Mouse (Mus musculus) C2C12 (cell line): ENCODE data around the gene Cnppd1. TPM values are rescaled to one million over a fixed set of nuclear protein-coding genes. Genes with fewer than 3 reads are reported as not detected.

Experiments used
- H3K27me3 ChIP-seq: one replicate; pipeline ENCODE4 v1.6.1; 2011; ENCODE audit not compliant: control insufficient read depth, insufficient read depth, insufficient read length
- H3K36me3 ChIP-seq: one replicate; pipeline ENCODE4 v1.6.1; 2011; ENCODE audit not compliant: control insufficient read depth, insufficient read depth
- H3K4me3 ChIP-seq: one replicate; pipeline ENCODE4 v1.5.1; 2011; ENCODE audit warnings: mild to moderate bottlenecking, control low read depth; ENCODE audit not compliant: poor library complexity, insufficient read depth, severe bottlenecking
- H3K79me2 ChIP-seq: one replicate; pipeline ENCODE4 v1.6.1; 2011; ENCODE audit not compliant: control insufficient read depth, insufficient read depth
- H3K79me3 ChIP-seq: one replicate; pipeline ENCODE4 v1.6.1; 2011; ENCODE audit warnings: low read depth, control low read depth
- H3ac ChIP-seq: one replicate; pipeline ENCODE3; 2011; ENCODE audit warnings: low read depth; ENCODE audit not compliant: control insufficient read depth, insufficient read length
- CEBPB ChIP-seq: IDR thresholded peaks from one replicate; pipeline ENCODE4 v1.6.1; 2011; ENCODE audit warnings: low read depth, mild to moderate bottlenecking, control low read depth, moderate library complexity
- CTCF ChIP-seq: IDR thresholded peaks from one replicate; pipeline ENCODE4 v1.5.1; 2011; ENCODE audit not compliant: control insufficient read depth, insufficient read depth, insufficient read length
- FOSL1 ChIP-seq: IDR thresholded peaks from one replicate; pipeline ENCODE4 v1.8.0; 2011; ENCODE audit warnings: mild to moderate bottlenecking, low read length; ENCODE audit not compliant: poor library complexity, insufficient read depth, severe bottlenecking
- MAX ChIP-seq: IDR thresholded peaks from one replicate; pipeline ENCODE4 v1.6.1; 2011; ENCODE audit warnings: mild to moderate bottlenecking, control low read depth
- MYOD1 ChIP-seq: IDR thresholded peaks from one replicate; pipeline ENCODE4 v1.6.1; 2011; ENCODE audit warnings: low read depth; ENCODE audit not compliant: control insufficient read depth, insufficient read length
- MYOG ChIP-seq: IDR thresholded peaks from one replicate; pipeline ENCODE4 v1.6.1; 2011; ENCODE audit not compliant: control insufficient read depth, insufficient read length; ENCODE audit errors: extremely low read depth
- USF1 ChIP-seq: IDR thresholded peaks from one replicate; pipeline ENCODE4 v1.6.1; 2011; ENCODE audit warnings: low read depth, mild to moderate bottlenecking, control low read depth, moderate library complexity
- polyA plus RNA-seq: library from polyadenylated mRNA; unstranded; fragments of >200 nt; fragmentation: generic; extraction: Trizol; gene quantifications from one replicate; pipeline ENCODE4 v1.2.1, GENCODE M21; 2012; ENCODE audit warnings: missing spikeins

The Cnppd1 gene
- polyA plus RNA-seq, 1 experiment: 25.8 TPM

- Histone ChIP-seq H3ac (peak within 1 kb of the TSS; percentile 56), H3K27me3 (no peaks in the 10 kb centered on the region), H3K79me3 (no peaks in the 10 kb centered on the region), H3K4me3 (peak within 1 kb of the TSS; percentile 41), H3K79me2 (peaks cover 15% of the 10 kb centered on the region), H3K36me3 (peaks cover 13% of the 10 kb centered on the region)
- TF ChIP-seq USF1: peak; percentile 94
- TF ChIP-seq MYOD1: no peak
- TF ChIP-seq MYOG: no peak
- TF ChIP-seq FOSL1: no peak
- no peak for TF ChIP-seq CTCF
- no peak for TF ChIP-seq CEBPB
- peak; percentile 87 for TF ChIP-seq MAX
Measured at GRCm38 (mm10) chr1:75180105-75180590, 37.6 kb upstream of the Cnppd1 start, which contains the start of gene Abcb6. Gene Abcb6, minus strand, starts transcription at chr1:75180392.

GRCm38 (mm10) chr1:75179334-75180104 lies 37.0 kb upstream of the Cnppd1 start:
- Histone ChIP-seq H3K27me3 (no peaks in the 10 kb centered on the region), H3K36me3 (peaks cover 16% of the 10 kb centered on the region), H3K79me2 (peaks cover 15% of the 10 kb centered on the region), H3K4me3 (peak overlapping the region; percentile 41), H3ac (peak overlapping the region; percentile 56), H3K79me3 (no peaks in the 10 kb centered on the region)
- no peak for TF ChIP-seq MYOG
- peak; percentile 31 for TF ChIP-seq FOSL1
- TF ChIP-seq MYOD1: peak; percentile 45

- no peak for TF ChIP-seq CEBPB
- TF ChIP-seq USF1: no peak
- no peak for TF ChIP-seq MAX
- H3ac ChIP-seq: peak within 1 kb of the TSS; percentile 70
- peaks cover 29% of the 10 kb centered on the region for H3K36me3 ChIP-seq
- H3K79me2 ChIP-seq: no peaks in the 10 kb centered on the region
- H3K4me3 ChIP-seq: peak within 1 kb of the TSS; percentile 42
- H3K79me3 ChIP-seq: no peaks in the 10 kb centered on the region
- no peaks in the 10 kb centered on the region for H3K27me3 ChIP-seq
Measured at GRCm38 (mm10) chr1:75168472-75169464, 26.3 kb upstream of the Cnppd1 start, which contains the start of gene Zfand2b. Gene Zfand2b, plus strand, starts transcription at chr1:75168646.

- Histone ChIP-seq H3K36me3 (peaks cover 24% of the 10 kb centered on the region), H3K79me2 (no peaks in the 10 kb centered on the region), H3ac (peak overlapping the region; percentile 56), H3K27me3 (no peaks in the 10 kb centered on the region), H3K4me3 (peak overlapping the region; percentile 42), H3K79me3 (no peaks in the 10 kb centered on the region)
- no peak for TF ChIP-seq MAX
- TF ChIP-seq USF1: no peak
- no peak for TF ChIP-seq CEBPB
- TF ChIP-seq MYOD1: no peak
- no peak for TF ChIP-seq MYOG
- TF ChIP-seq FOSL1: no peak
- TF ChIP-seq CTCF: no peak
Measured at GRCm38 (mm10) chr1:75168093-75168471, 25.6 kb upstream of the Cnppd1 start.

- H3K4me3 ChIP-seq: no peak overlapping the region
- H3K27me3 ChIP-seq: no peaks in the 10 kb centered on the region
- TF ChIP-seq CTCF (no peak), MYOG (no peak), FOSL1 (no peak), CEBPB (no peak), MYOD1 (no peak), MAX (no peak)
- H3K79me3 ChIP-seq: no peaks in the 10 kb centered on the region
- H3ac ChIP-seq: no peak overlapping the region
- no peaks in the 10 kb centered on the region for H3K36me3 ChIP-seq
- H3K79me2 ChIP-seq: no peaks in the 10 kb centered on the region
Measured at GRCm38 (mm10) chr1:75160256-75160617, 17.7 kb upstream of the Cnppd1 start.
